In the genomic region with DNA sequence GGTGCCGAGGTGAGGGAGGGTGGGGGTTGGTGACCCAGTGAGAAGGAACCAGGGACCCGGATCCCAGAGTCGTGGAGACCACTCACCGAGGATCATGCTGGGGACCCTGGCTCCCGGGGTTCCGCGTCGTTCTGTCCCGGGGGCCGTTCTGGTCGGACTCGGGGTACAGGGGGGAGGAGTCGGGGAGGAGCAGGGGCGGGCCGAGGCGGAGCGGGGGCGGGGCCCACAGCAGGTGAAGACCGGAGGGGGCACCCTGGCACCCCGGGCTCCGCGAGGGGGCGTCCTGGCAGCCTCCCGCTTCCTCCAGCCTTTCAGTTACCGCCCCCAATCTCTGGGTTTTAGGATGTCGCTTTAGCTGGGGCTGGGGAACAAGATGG, we compare ENCODE assay signal across 8 mouse cellular contexts. TPM values are rescaled to one million over a fixed set of nuclear protein-coding genes. Genes with fewer than 3 reads are reported as not detected.
DNase-seq lines count a peak whose midpoint lies in the region; ATAC-seq and TF ChIP-seq lines count a peak whose summit lies in the region.

TSS of gene Zfp385a (minus strand) at position 133 of the 377 bp plus-strand sequence.

- peaks cover 13% of the 10 kb centered on the region for H3K36me3 ChIP-seq in lung, embryonic 14.5 days (ENCODE audit: insufficient read depth)
- H3K36me3 ChIP-seq in kidney, embryonic 15.5 days = peaks cover 15% of the 10 kb centered on the region
- H3K36me3 ChIP-seq in neural tube, embryonic 13.5 days = no peaks in the 10 kb centered on the region

- no peaks in the 10 kb centered on the region for H3K9me3 ChIP-seq in lung, embryonic 14.5 days (ENCODE audit: low read depth, low read length)
- no peaks in the 10 kb centered on the region for H3K9me3 ChIP-seq in kidney, embryonic 15.5 days (replicated peaks)
- H3K9me3 ChIP-seq in neural tube, embryonic 13.5 days = no peaks in the 10 kb centered on the region

- 0 out of 2 replicates have a peak, but pooled peaks have one; percentile 5 for TF ChIP-seq CTCF in lung, embryonic 14.5 days (IDR thresholded peaks at IDR 0.05; ENCODE audit: low read depth)
- TF ChIP-seq CTCF in brain, embryonic 14.5 days (IDR thresholded peaks at IDR 0.05; ENCODE audit: borderline replicate concordance, extremely low read depth, insufficient read depth, insufficient read length) = 0 out of 2 replicates have a peak, but pooled peaks have one; percentile 10

- peak; percentile 32; the same call in 1 of the 2 replicates for ATAC-seq in lung, embryonic 14.5 days (ENCODE audit: insufficient read depth)
- peak; percentile 63 for ATAC-seq in granulocyte monocyte progenitor cell, adult 5-6 weeks (replicated peaks; ENCODE audit: poor library complexity, severe bottlenecking)
- ATAC-seq in kidney, embryonic 15.5 days (replicated peaks; ENCODE audit: low FRiP score) = peak; percentile 44
- peak; percentile 55 for ATAC-seq in neural tube, embryonic 13.5 days (ENCODE audit: low read depth)

- H3K27me3 ChIP-seq in lung, embryonic 14.5 days (ENCODE audit: insufficient read depth, low read length) = peaks cover 56% of the 10 kb centered on the region
- H3K27me3 ChIP-seq in kidney, embryonic 15.5 days = peaks cover 62% of the 10 kb centered on the region
- peaks cover 45% of the 10 kb centered on the region for H3K27me3 ChIP-seq in neural tube, embryonic 13.5 days

- H3K4me2 ChIP-seq in lung, embryonic 14.5 days = peak within 1 kb of the TSS; percentile 95
- H3K4me2 ChIP-seq in kidney, embryonic 15.5 days = peak within 1 kb of the TSS; percentile 95
- peak within 1 kb of the TSS; percentile 82 for H3K4me2 ChIP-seq in neural tube, embryonic 13.5 days

- TF ChIP-seq POLR2A in brain, embryonic 14.5 days (IDR thresholded peaks at IDR 0.05; ENCODE audit: borderline replicate concordance, extremely low read depth, insufficient read depth, insufficient read length, poor library complexity, severe bottlenecking) = no peak

- WGBS in lung, embryonic 14.5 days = 0% methylated on average over 11 of the region's 26 CpGs
- under 1% methylated on average over 26 of the region's 26 CpGs for WGBS in kidney, embryonic 15.5 days
- 1% methylated on average over 25 of the region's 26 CpGs for WGBS in neural tube, embryonic 13.5 days

- peaks cover 4% of the 10 kb centered on the region; the same call in 1 of the 2 replicates for H3K4me1 ChIP-seq in lung, embryonic 14.5 days (ENCODE audit: insufficient read depth)
- peaks cover 47% of the 10 kb centered on the region for H3K4me1 ChIP-seq in kidney, embryonic 15.5 days
- H3K4me1 ChIP-seq in neural tube, embryonic 13.5 days (replicated peaks) = peaks cover 42% of the 10 kb centered on the region

- H3K4me3 ChIP-seq in lung, embryonic 14.5 days (ENCODE audit: low read depth, low read length) = peak within 1 kb of the TSS; percentile 54
- H3K4me3 ChIP-seq in kidney, embryonic 15.5 days (replicated peaks) = peak within 1 kb of the TSS; percentile 67
- H3K4me3 ChIP-seq in neural tube, embryonic 13.5 days = peak within 1 kb of the TSS; percentile 56

- DNase-seq in lung, embryonic 14.5 days = peak; percentile 34
- DNase-seq in lung, postnatal 25 days (ENCODE audit: low spot score) = no peak
- DNase-seq in brain, embryonic 14.5 days (ENCODE audit: low read depth) = peak; percentile 62
- DNase-seq in liver = peak; percentile 77
- DNase-seq in thymus, adult 18-20 months = peak; percentile 69 to 72

- no peak within 1 kb of the TSS for H3K27ac ChIP-seq in lung, embryonic 14.5 days (ENCODE audit: low read depth)
- H3K27ac ChIP-seq in kidney, embryonic 15.5 days = no peak within 1 kb of the TSS
- 0 out of 2 replicates have a peak within 1 kb of the TSS, but pooled peaks have one; percentile 6 for H3K27ac ChIP-seq in neural tube, embryonic 13.5 days (replicated peaks)

- peak within 1 kb of the TSS; percentile 48 for H3K9ac ChIP-seq in lung, embryonic 14.5 days
- peak within 1 kb of the TSS; percentile 52 for H3K9ac ChIP-seq in kidney, embryonic 15.5 days
- H3K9ac ChIP-seq in neural tube, embryonic 13.5 days = peak within 1 kb of the TSS; percentile 72

RNA-seq across cellular contexts. Expression of gene Zfp385a, which starts in this region (rescaled TPM):
- polyA plus RNA-seq in lung, embryonic 14.5 days (2014; fragmentation: Nextera tagmentation; extraction: Ambion mirVana) = 11.8 and 12.0 TPM in 2 replicates
- polyA plus RNA-seq in brain, embryonic 14.5 days (2012; rRNA removed) = 20.3 and 37.5 TPM in 2 replicates
- 17.5 and 24.9 TPM in 2 replicates for total RNA-seq in granulocyte monocyte progenitor cell, adult 5-6 weeks (2014; fragmentation: Nextera tagmentation)
- total RNA-seq in granulocyte monocyte progenitor cell, adult 5-6 weeks (2017) = 1.8 and 2.7 TPM in 2 replicates
- 12.5 and 14.4 TPM in 2 replicates for polyA plus RNA-seq in kidney, embryonic 15.5 days (2015; fragmentation: Nextera tagmentation; extraction: Ambion mirVana)
- polyA plus RNA-seq in neural tube, embryonic 13.5 days (2015; fragmentation: Nextera tagmentation; extraction: Ambion mirVana) = 17.1 and 18.4 TPM in 2 replicates
